Mouse (Mus musculus): ENCODE results near the gene Cyp2w1. TPM values are rescaled to one million over a fixed set of nuclear protein-coding genes. Genes with fewer than 3 reads are reported as not detected.

Gene Cyp2w1
- polyA plus RNA-seq, 1 experiment from 2014 or later, result not detected

DNA sequence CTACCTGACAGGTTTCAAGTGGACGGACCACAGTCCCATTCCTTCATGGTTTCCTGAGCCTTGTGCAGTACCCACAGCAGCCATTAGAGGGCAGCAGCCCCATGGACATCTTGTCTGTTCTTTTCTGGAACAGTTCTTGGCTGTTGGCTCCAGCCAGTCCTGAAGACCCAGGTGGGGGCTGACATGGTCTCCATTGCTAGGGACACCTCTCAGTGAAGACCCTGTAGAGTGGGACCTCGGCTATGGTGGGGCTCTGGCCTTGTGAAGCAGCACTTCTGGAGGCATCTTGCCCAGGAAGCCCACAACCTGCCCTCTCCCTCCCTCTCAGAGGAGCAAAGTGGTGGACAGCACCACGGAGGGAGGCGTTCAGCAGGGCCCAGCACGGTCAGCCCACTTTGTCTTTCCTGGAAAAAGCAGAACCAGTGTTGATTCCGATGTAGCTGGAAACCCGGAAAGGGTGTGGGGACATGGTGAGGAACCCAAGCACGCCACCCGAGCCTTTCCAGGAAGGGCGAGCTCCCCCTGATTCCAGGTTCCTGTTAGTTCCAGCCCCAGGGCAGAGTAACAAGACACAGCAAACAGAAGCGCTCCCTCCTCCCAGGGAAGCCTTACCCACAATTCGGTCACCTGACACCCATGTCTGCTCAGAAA lies 12.0 kb downstream of the Cyp2w1 start:
- Histone ChIP-seq H3K4me3 (ENCODE audit: low read depth, low read length) (no peak overlapping the region), H3K9me3 (ENCODE audit: control insufficient read depth, low read length) (no peaks in the 10 kb centered on the region), H3K36me3 (ENCODE audit: control insufficient read depth, insufficient read depth, low read length) (no peaks in the 10 kb centered on the region), H3K9ac (ENCODE audit: low read length) (peak overlapping the region; percentile 23; the same call in 1 of the 2 replicates), H3K27ac (ENCODE audit: low read depth, low read length) (no peak overlapping the region), H3K27me3 (ENCODE audit: control insufficient read depth, insufficient read depth, low read length) (no peaks in the 10 kb centered on the region), H3K4me2 (ENCODE audit: low read depth, low read length, severe bottlenecking) (no peak overlapping the region), H3K4me1 (replicated peaks; ENCODE audit: control insufficient read depth, insufficient read depth, low read length) (peaks cover 3% of the 10 kb centered on the region; the same call in 1 of the 2 replicates)
- ATAC-seq (replicated peaks; ENCODE audit: low FRiP score) (peak; percentile 52; the same call in 1 of the 2 replicates), DNase-seq (ENCODE audit: low spot score) (peak; percentile 92)
- 37% methylated on average over 12 of the region's 12 CpGs for WGBS

DNA sequence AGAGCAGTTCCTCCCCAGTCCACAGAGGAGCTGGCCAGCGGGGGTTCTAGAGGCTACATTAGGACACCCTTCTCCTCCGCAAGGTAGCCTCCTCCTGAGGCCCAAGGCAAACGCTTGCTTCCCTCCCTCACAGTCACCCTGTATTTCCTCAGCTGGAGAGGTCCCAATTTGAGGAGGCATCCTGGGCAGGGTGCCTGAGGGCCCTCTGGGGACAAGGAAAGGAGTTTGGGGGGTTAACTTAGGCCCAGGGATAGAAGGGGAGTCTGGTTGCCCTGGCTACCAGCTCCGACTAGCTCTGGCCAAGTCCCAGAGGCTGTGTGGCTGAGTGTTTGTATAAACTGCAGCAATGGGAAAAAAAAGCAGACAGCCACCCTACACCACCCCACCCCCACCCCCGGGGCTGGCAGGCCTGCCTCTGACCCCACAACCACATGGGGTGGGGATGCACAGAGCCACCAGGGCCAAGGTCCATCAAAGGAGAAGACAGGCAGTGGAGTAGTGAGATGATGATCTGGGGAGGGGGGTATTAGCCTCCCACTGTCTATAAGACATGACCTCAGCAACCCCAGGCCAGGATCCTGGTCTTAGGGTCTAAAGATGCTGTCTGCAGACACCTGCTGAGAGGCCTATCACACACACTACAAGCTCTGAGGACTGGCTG lies 12.6 kb downstream of the Cyp2w1 start:
- no peak; the same call in 1 of the 2 replicates for ATAC-seq (replicated peaks; ENCODE audit: low FRiP score)
- WGBS, result 34% methylated on average over 5 of the region's 5 CpGs
- H3K36me3 ChIP-seq (ENCODE audit: control insufficient read depth, insufficient read depth, low read length), result no peaks in the 10 kb centered on the region
- peaks cover 3% of the 10 kb centered on the region; the same call in 1 of the 2 replicates for H3K4me1 ChIP-seq (replicated peaks; ENCODE audit: control insufficient read depth, insufficient read depth, low read length)
- H3K27ac ChIP-seq (ENCODE audit: low read depth, low read length), result no peak overlapping the region
- no peak overlapping the region for H3K4me2 ChIP-seq (ENCODE audit: low read depth, low read length, severe bottlenecking)
- no peaks in the 10 kb centered on the region for H3K27me3 ChIP-seq (ENCODE audit: control insufficient read depth, insufficient read depth, low read length)
- no peak overlapping the region for H3K9ac ChIP-seq (ENCODE audit: low read length)
- no peaks in the 10 kb centered on the region for H3K9me3 ChIP-seq (ENCODE audit: control insufficient read depth, low read length)
- no peak for DNase-seq (ENCODE audit: low spot score)
- no peak overlapping the region for H3K4me3 ChIP-seq (ENCODE audit: low read depth, low read length)

DNA sequence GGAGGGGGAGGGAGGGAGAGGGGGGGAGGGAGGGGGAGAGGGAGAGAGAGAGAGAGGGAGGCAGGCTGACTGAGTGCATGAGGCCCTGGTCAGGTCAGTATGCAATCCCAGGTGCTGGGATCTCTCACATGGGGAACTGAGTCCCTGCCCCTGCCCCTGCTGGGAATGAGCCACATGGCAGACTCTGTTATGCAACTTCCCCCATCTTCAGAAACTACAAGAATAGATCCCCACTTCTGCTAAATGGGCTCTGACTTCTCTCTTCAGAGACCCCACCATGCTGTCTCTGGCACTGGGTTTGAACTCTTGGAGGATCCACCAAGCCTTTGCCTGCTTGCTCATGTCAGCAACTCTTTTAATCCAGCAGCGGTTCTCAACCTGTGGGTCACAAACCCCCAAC lies 13.4 kb downstream of the Cyp2w1 start:
- no peak overlapping the region for H3K4me3 ChIP-seq (ENCODE audit: low read depth, low read length)
- 63% methylated on average over 1 of the region's 1 CpGs for WGBS
- H3K4me2 ChIP-seq (ENCODE audit: low read depth, low read length, severe bottlenecking), result no peak overlapping the region
- peaks cover 3% of the 10 kb centered on the region; the same call in 1 of the 2 replicates for H3K4me1 ChIP-seq (replicated peaks; ENCODE audit: control insufficient read depth, insufficient read depth, low read length)
- ATAC-seq (replicated peaks; ENCODE audit: low FRiP score) (no peak), DNase-seq (ENCODE audit: low spot score) (no peak)
- H3K27ac ChIP-seq (ENCODE audit: low read depth, low read length), result no peak overlapping the region
- no peaks in the 10 kb centered on the region for H3K27me3 ChIP-seq (ENCODE audit: control insufficient read depth, insufficient read depth, low read length)
- H3K36me3 ChIP-seq (ENCODE audit: control insufficient read depth, insufficient read depth, low read length), result no peaks in the 10 kb centered on the region
- no peaks in the 10 kb centered on the region for H3K9me3 ChIP-seq (ENCODE audit: control insufficient read depth, low read length)
- H3K9ac ChIP-seq (ENCODE audit: low read length), result no peak overlapping the region

DNA sequence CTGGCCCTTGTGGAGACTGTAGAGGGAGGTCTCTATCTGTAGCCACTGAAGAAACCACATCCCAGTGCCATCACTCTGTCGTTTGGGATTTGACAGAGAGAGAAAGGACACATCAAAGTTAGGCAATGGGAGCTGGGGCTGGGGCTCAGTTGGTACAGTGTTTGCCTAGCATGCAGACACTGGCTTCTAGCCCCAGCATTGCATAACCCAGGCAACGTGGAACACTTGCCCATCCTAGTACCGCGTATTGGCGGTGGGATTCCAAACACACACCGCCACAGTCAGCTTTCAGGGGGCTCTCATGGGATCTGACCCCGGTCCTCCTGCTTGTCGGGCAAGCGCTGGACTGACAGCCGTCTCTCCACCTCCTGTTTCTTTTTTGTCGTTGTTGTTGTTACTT lies 14.1 kb downstream of the Cyp2w1 start:
- DNase-seq (ENCODE audit: low spot score), result no peak
- no peak for ATAC-seq (replicated peaks; ENCODE audit: low FRiP score)
- Histone ChIP-seq H3K9me3 (ENCODE audit: control insufficient read depth, low read length) (no peaks in the 10 kb centered on the region), H3K4me3 (ENCODE audit: low read depth, low read length) (no peak overlapping the region), H3K36me3 (ENCODE audit: control insufficient read depth, insufficient read depth, low read length) (no peaks in the 10 kb centered on the region), H3K4me2 (ENCODE audit: low read depth, low read length, severe bottlenecking) (no peak overlapping the region), H3K9ac (ENCODE audit: low read length) (no peak overlapping the region), H3K27ac (ENCODE audit: low read depth, low read length) (no peak overlapping the region), H3K4me1 (replicated peaks; ENCODE audit: control insufficient read depth, insufficient read depth, low read length) (peaks cover 3% of the 10 kb centered on the region; the same call in 1 of the 2 replicates), H3K27me3 (ENCODE audit: control insufficient read depth, insufficient read depth, low read length) (no peaks in the 10 kb centered on the region)
- 82% methylated on average over 11 of the region's 11 CpGs for WGBS

DNA sequence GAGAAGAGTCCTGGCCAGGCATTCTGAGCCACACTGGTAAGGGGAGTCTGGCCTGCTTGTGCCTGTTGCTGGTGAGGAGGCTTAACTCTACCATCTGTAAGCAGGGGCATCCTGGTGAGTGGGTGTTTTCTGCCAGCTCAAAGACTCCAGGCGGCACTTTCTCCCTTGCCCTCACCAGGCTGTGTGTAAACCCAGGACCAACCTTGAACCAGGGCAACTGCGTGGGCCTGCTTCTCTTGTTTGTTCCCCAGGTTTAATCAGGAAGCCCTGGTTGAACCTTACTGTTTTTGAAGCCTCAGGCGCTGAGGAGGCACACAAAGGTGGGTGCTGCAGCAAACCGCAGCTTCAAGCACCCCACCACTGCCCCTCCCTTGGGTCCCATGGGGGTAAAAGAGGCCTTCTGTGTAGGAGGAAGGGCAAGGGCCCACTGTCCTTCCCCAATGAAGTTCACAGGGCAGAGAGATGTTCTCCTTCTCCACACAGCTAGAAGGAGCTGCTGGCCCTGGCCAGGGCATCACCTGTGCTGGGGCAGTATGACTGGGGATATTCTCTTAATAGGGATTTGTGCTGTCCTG lies 15.6 kb downstream of the Cyp2w1 start:
- H3K4me3 ChIP-seq (ENCODE audit: low read depth, low read length), result no peak overlapping the region
- ATAC-seq (replicated peaks; ENCODE audit: low FRiP score) (no peak), DNase-seq (ENCODE audit: low spot score) (no peak)
- no peaks in the 10 kb centered on the region for H3K9me3 ChIP-seq (ENCODE audit: control insufficient read depth, low read length)
- peaks cover 3% of the 10 kb centered on the region; the same call in 1 of the 2 replicates for H3K4me1 ChIP-seq (replicated peaks; ENCODE audit: control insufficient read depth, insufficient read depth, low read length)
- H3K27ac ChIP-seq (ENCODE audit: low read depth, low read length), result no peak overlapping the region
- no peak overlapping the region for H3K9ac ChIP-seq (ENCODE audit: low read length)
- no peaks in the 10 kb centered on the region for H3K27me3 ChIP-seq (ENCODE audit: control insufficient read depth, insufficient read depth, low read length)
- H3K36me3 ChIP-seq (ENCODE audit: control insufficient read depth, insufficient read depth, low read length), result no peaks in the 10 kb centered on the region
- H3K4me2 ChIP-seq (ENCODE audit: low read depth, low read length, severe bottlenecking), result no peak overlapping the region
- 91% methylated on average over 4 of the region's 4 CpGs for WGBS

DNA sequence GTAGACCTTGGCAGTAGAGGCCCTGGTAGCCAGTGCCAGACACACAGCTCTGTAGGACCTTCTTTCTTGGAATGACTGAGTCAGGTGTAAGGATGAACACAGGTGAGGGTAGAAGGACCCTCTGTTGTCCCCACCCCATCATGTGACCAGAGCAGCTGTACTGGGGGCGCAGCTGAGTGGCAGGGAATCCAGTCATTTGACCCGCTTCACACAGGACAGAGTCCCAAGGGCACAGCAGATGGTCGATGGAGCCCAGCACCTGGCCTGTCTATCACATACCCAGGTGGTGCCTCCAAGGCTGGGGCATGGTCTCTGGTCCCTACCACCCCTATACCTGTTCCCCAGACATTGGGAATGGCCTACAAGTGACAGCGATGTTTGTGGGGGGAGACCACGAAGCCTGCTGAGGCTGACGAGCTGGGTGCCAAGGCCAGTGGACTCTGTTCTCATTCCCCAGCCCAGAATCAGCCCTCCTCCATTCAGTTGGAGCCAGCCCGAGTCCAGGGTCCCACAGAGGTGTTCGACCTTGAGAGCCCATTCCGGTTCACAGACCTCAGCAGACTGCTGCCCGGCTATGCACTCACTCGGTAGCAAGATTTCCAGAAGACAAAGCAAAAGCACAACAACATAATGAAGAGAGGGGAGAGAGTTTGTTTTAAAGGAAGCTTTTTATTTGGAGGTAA lies 16.4 kb downstream of the Cyp2w1 start:
- 88% methylated on average over 11 of the region's 11 CpGs for WGBS
- no peaks in the 10 kb centered on the region for H3K36me3 ChIP-seq (ENCODE audit: control insufficient read depth, insufficient read depth, low read length)
- no peak overlapping the region for H3K9ac ChIP-seq (ENCODE audit: low read length)
- H3K4me2 ChIP-seq (ENCODE audit: low read depth, low read length, severe bottlenecking), result no peak overlapping the region
- no peak overlapping the region for H3K4me3 ChIP-seq (ENCODE audit: low read depth, low read length)
- no peak overlapping the region for H3K27ac ChIP-seq (ENCODE audit: low read depth, low read length)
- no peak for ATAC-seq (replicated peaks; ENCODE audit: low FRiP score)
- no peaks in the 10 kb centered on the region for H3K27me3 ChIP-seq (ENCODE audit: control insufficient read depth, insufficient read depth, low read length)
- no peaks in the 10 kb centered on the region for H3K9me3 ChIP-seq (ENCODE audit: control insufficient read depth, low read length)
- DNase-seq (ENCODE audit: low spot score), result no peak
- H3K4me1 ChIP-seq (replicated peaks; ENCODE audit: control insufficient read depth, insufficient read depth, low read length), result peaks cover 3% of the 10 kb centered on the region; the same call in 1 of the 2 replicates

DNA sequence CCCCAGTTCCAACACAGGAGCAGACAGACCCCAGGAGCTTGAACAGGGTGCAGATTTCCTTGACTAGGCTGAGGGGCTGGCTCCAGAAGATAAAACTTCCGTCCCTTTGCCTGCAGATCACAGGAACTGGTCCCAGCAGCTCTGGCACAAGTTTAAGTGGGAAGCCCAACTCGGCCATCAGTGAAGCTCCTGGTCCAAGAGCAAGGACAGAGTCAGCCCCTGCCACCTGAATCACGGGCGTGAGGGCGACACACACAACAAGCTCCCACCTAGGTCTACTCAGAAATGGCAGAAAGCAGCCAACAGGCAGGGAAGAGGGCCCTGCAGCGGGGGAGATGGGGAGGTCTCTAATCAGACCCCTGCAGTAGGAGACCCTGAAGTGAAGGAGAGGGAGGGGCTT lies 17.9 kb downstream of the Cyp2w1 start:
- H3K27me3 ChIP-seq (ENCODE audit: control insufficient read depth, insufficient read depth, low read length), result no peaks in the 10 kb centered on the region
- no peaks in the 10 kb centered on the region; the same call in 1 of the 2 replicates for H3K4me1 ChIP-seq (replicated peaks; ENCODE audit: control insufficient read depth, insufficient read depth, low read length)
- H3K4me3 ChIP-seq (ENCODE audit: low read depth, low read length), result no peak overlapping the region
- no peak overlapping the region for H3K9ac ChIP-seq (ENCODE audit: low read length)
- no peaks in the 10 kb centered on the region for H3K36me3 ChIP-seq (ENCODE audit: control insufficient read depth, insufficient read depth, low read length)
- H3K4me2 ChIP-seq (ENCODE audit: low read depth, low read length, severe bottlenecking), result no peak overlapping the region
- no peak for DNase-seq (ENCODE audit: low spot score)
- no peak overlapping the region for H3K27ac ChIP-seq (ENCODE audit: low read depth, low read length)
- no peaks in the 10 kb centered on the region for H3K9me3 ChIP-seq (ENCODE audit: control insufficient read depth, low read length)
- no peak for ATAC-seq (replicated peaks; ENCODE audit: low FRiP score)
- WGBS, result 85% methylated on average over 6 of the region's 6 CpGs

DNA sequence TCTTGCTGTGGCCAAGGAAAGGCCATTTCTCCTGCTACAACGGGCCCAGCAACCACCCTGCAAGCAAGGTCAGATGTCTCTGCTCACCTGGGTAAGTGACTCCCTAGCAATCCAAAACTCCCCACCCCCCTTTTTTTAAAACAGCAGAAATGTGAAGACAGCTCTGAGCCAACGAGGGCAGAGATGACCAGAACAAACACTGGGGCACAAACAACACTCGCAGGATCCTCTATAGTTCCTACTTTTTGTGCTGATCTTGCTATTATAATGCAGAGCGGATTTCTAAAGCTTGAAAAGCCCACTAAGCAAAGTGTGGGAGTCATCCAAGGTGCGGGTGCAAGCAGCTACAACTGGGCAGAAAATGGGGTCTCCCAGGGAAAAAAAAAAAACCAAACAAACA lies 18.7 kb downstream of the Cyp2w1 start:
- H3K36me3 ChIP-seq (ENCODE audit: control insufficient read depth, insufficient read depth, low read length), result no peaks in the 10 kb centered on the region
- WGBS, result 66% methylated on average over 5 of the region's 5 CpGs
- ATAC-seq (replicated peaks; ENCODE audit: low FRiP score) (no peak), DNase-seq (ENCODE audit: low spot score) (no peak)
- H3K27ac ChIP-seq (ENCODE audit: low read depth, low read length), result no peak overlapping the region
- no peaks in the 10 kb centered on the region; the same call in 1 of the 2 replicates for H3K4me1 ChIP-seq (replicated peaks; ENCODE audit: control insufficient read depth, insufficient read depth, low read length)
- no peak overlapping the region; the same call in 1 of the 2 replicates for H3K4me2 ChIP-seq (ENCODE audit: low read depth, low read length, severe bottlenecking)
- H3K9ac ChIP-seq (ENCODE audit: low read length), result no peak overlapping the region
- no peaks in the 10 kb centered on the region for H3K9me3 ChIP-seq (ENCODE audit: control insufficient read depth, low read length)
- no peaks in the 10 kb centered on the region for H3K27me3 ChIP-seq (ENCODE audit: control insufficient read depth, insufficient read depth, low read length)
- H3K4me3 ChIP-seq (ENCODE audit: low read depth, low read length), result no peak overlapping the region
